Mouse (Mus musculus): Measurements from ENCODE around the gene Cacna2d3. TPM values are rescaled to one million over a fixed set of nuclear protein-coding genes. Genes with fewer than 3 reads are reported as not detected.

Gene Cacna2d3
- polyA plus RNA-seq, 1 experiment = not detected

- 70% methylated on average over 8 of the region's 8 CpGs for WGBS
- no peak for TF ChIP-seq CTCF (IDR thresholded peaks at IDR 0.05; ENCODE audit: insufficient read depth, low read depth, low read length)
- TF ChIP-seq POLR2A (IDR thresholded peaks at IDR 0.05; ENCODE audit: insufficient read depth, low read depth, low read length) = no peak
- H3K4me1 ChIP-seq (ENCODE audit: control insufficient read depth, insufficient read depth, low read length) = no peaks in the 10 kb centered on the region
- no peak overlapping the region for H3K4me3 ChIP-seq (ENCODE audit: insufficient read depth, low read depth, low read length)
- no peak overlapping the region for H3K27ac ChIP-seq (ENCODE audit: insufficient read depth, low read depth, low read length)
Measured at GRCm38 (mm10) chr14:29599428-29599827, 122.2 kb downstream of the Cacna2d3 start.

- 95% methylated on average over 4 of the region's 4 CpGs for WGBS
- TF ChIP-seq CTCF (IDR thresholded peaks at IDR 0.05; ENCODE audit: insufficient read depth, low read depth, low read length) (no peak), POLR2A (IDR thresholded peaks at IDR 0.05; ENCODE audit: insufficient read depth, low read depth, low read length) (no peak)
- no peak overlapping the region for H3K27ac ChIP-seq (ENCODE audit: insufficient read depth, low read depth, low read length)
- no peak overlapping the region for H3K4me3 ChIP-seq (ENCODE audit: insufficient read depth, low read depth, low read length)
- no peaks in the 10 kb centered on the region for H3K4me1 ChIP-seq (ENCODE audit: control insufficient read depth, insufficient read depth, low read length)
Measured at GRCm38 (mm10) chr14:29592896-29593295, 128.8 kb downstream of the Cacna2d3 start.

GRCm38 (mm10) chr14:29589628-29590027 is 132.0 kb downstream of the Cacna2d3 start:
- WGBS = 96% methylated on average over 9 of the region's 9 CpGs
- TF ChIP-seq POLR2A (IDR thresholded peaks at IDR 0.05; ENCODE audit: insufficient read depth, low read depth, low read length) (no peak), CTCF (IDR thresholded peaks at IDR 0.05; ENCODE audit: insufficient read depth, low read depth, low read length) (no peak)
- Histone ChIP-seq H3K4me3 (ENCODE audit: insufficient read depth, low read depth, low read length) (no peak overlapping the region), H3K27ac (ENCODE audit: insufficient read depth, low read depth, low read length) (no peak overlapping the region), H3K4me1 (ENCODE audit: control insufficient read depth, insufficient read depth, low read length) (no peaks in the 10 kb centered on the region)

- Histone ChIP-seq H3K4me3 (ENCODE audit: insufficient read depth, low read depth, low read length) (no peak overlapping the region), H3K4me1 (ENCODE audit: control insufficient read depth, insufficient read depth, low read length) (no peaks in the 10 kb centered on the region), H3K27ac (ENCODE audit: insufficient read depth, low read depth, low read length) (no peak overlapping the region)
- no peak for TF ChIP-seq POLR2A (IDR thresholded peaks at IDR 0.05; ENCODE audit: insufficient read depth, low read depth, low read length)
- TF ChIP-seq CTCF (IDR thresholded peaks at IDR 0.05; ENCODE audit: insufficient read depth, low read depth, low read length) = no peak
- WGBS = 46% methylated on average over 2 of the region's 2 CpGs
Measured at GRCm38 (mm10) chr14:29581961-29582360, 139.7 kb downstream of the Cacna2d3 start.

GRCm38 (mm10) chr14:29577786-29578185 is 143.9 kb downstream of the Cacna2d3 start:
- no peak overlapping the region for H3K4me3 ChIP-seq (ENCODE audit: insufficient read depth, low read depth, low read length)
- TF ChIP-seq CTCF (IDR thresholded peaks at IDR 0.05; ENCODE audit: insufficient read depth, low read depth, low read length) (no peak), POLR2A (IDR thresholded peaks at IDR 0.05; ENCODE audit: insufficient read depth, low read depth, low read length) (no peak)
- WGBS = 69% methylated on average over 1 of the region's 1 CpGs

GRCm38 (mm10) chr14:29575551-29575950 is 146.1 kb downstream of the Cacna2d3 start:
- 63% methylated on average over 5 of the region's 5 CpGs for WGBS
- Histone ChIP-seq H3K27ac (ENCODE audit: insufficient read depth, low read depth, low read length) (no peak overlapping the region), H3K4me3 (ENCODE audit: insufficient read depth, low read depth, low read length) (no peak overlapping the region), H3K4me1 (ENCODE audit: control insufficient read depth, insufficient read depth, low read length) (no peaks in the 10 kb centered on the region)
- TF ChIP-seq POLR2A (IDR thresholded peaks at IDR 0.05; ENCODE audit: insufficient read depth, low read depth, low read length) = no peak
- no peak for TF ChIP-seq CTCF (IDR thresholded peaks at IDR 0.05; ENCODE audit: insufficient read depth, low read depth, low read length)

More at GRCm38 (mm10) chr14:29577786-29578185, 143.9 kb downstream of the Cacna2d3 start:
- Histone ChIP-seq H3K4me1 (ENCODE audit: control insufficient read depth, insufficient read depth, low read length) (no peaks in the 10 kb centered on the region), H3K27ac (ENCODE audit: insufficient read depth, low read depth, low read length) (no peak overlapping the region)

GRCm38 (mm10) chr14:29562704-29563103 is 159.0 kb downstream of the Cacna2d3 start:
- Histone ChIP-seq H3K4me1 (ENCODE audit: control insufficient read depth, insufficient read depth, low read length) (no peaks in the 10 kb centered on the region), H3K4me3 (ENCODE audit: insufficient read depth, low read depth, low read length) (no peak overlapping the region), H3K27ac (ENCODE audit: insufficient read depth, low read depth, low read length) (no peak overlapping the region)
- 48% methylated on average over 6 of the region's 6 CpGs for WGBS
- TF ChIP-seq POLR2A (IDR thresholded peaks at IDR 0.05; ENCODE audit: insufficient read depth, low read depth, low read length) (no peak), CTCF (IDR thresholded peaks at IDR 0.05; ENCODE audit: insufficient read depth, low read depth, low read length) (no peak)

- TF ChIP-seq CTCF (IDR thresholded peaks at IDR 0.05; ENCODE audit: insufficient read depth, low read depth, low read length) (no peak), POLR2A (IDR thresholded peaks at IDR 0.05; ENCODE audit: insufficient read depth, low read depth, low read length) (no peak)
- no peak overlapping the region for H3K27ac ChIP-seq (ENCODE audit: insufficient read depth, low read depth, low read length)
- no peak overlapping the region for H3K4me3 ChIP-seq (ENCODE audit: insufficient read depth, low read depth, low read length)
- H3K4me1 ChIP-seq (ENCODE audit: control insufficient read depth, insufficient read depth, low read length) = no peaks in the 10 kb centered on the region
- 86% methylated on average over 11 of the region's 11 CpGs for WGBS
Measured at GRCm38 (mm10) chr14:29561122-29561834, 160.4 kb downstream of the Cacna2d3 start.

GRCm38 (mm10) chr14:29558440-29558839 is 163.2 kb downstream of the Cacna2d3 start:
- H3K4me1 ChIP-seq (ENCODE audit: control insufficient read depth, insufficient read depth, low read length) = no peaks in the 10 kb centered on the region
- TF ChIP-seq CTCF (IDR thresholded peaks at IDR 0.05; ENCODE audit: insufficient read depth, low read depth, low read length) (no peak), POLR2A (IDR thresholded peaks at IDR 0.05; ENCODE audit: insufficient read depth, low read depth, low read length) (no peak)
- no peak overlapping the region for H3K4me3 ChIP-seq (ENCODE audit: insufficient read depth, low read depth, low read length)
- H3K27ac ChIP-seq (ENCODE audit: insufficient read depth, low read depth, low read length) = no peak overlapping the region
- WGBS = 72% methylated on average over 8 of the region's 8 CpGs

Measured in olfactory bulb, adult 2 months (tissue).